Mouse (Mus musculus) lung, embryonic 14.5 days (tissue): Measurements from ENCODE around the gene Olfr1367. TPM values are rescaled to one million over a fixed set of nuclear protein-coding genes. Genes with fewer than 3 reads are reported as not detected.

Source experiments
- ATAC-seq: fragments of 200-750 bp; cut with Nextera tagmentation; 2 replicates; pipeline ENCODE4 v1.8.0; 2017; ENCODE audit warnings: mild to moderate bottlenecking, moderate TSS enrichment, moderate library complexity; ENCODE audit not compliant: insufficient read depth
- DNase-seq: peaks from one replicate; pipeline ENCODE4 v3.0.0-alpha.2; 2015
- H3K27ac ChIP-seq: fragments of 300-500 bp; sonication (generic); 2 replicates; pipeline ENCODE4 v1.5.1; 2014; ENCODE audit warnings: low read depth, mild to moderate bottlenecking, moderate library complexity
- H3K27me3 ChIP-seq: fragments of 300-500 bp; sonication (generic); 2 replicates; pipeline ENCODE4 v1.6.1; 2014; ENCODE audit warnings: low read length, control low read depth; ENCODE audit not compliant: insufficient read depth
- H3K36me3 ChIP-seq: fragments of 300-500 bp; sonication (generic); 2 replicates; pipeline ENCODE4 v1.6.1; 2014; ENCODE audit warnings: control low read depth; ENCODE audit not compliant: insufficient read depth
- H3K4me1 ChIP-seq: fragments of 300-500 bp; sonication (generic); 2 replicates; pipeline ENCODE4 v1.6.1; 2014; ENCODE audit warnings: antibody characterized with exemption, control low read depth; ENCODE audit not compliant: insufficient read depth
- H3K4me2 ChIP-seq: fragments of 300-500 bp; sonication (generic); 2 replicates; pipeline ENCODE4 v1.6.1; 2014; ENCODE audit warnings: mild to moderate bottlenecking
- H3K4me3 ChIP-seq: fragments of 300-500 bp; sonication (generic); 2 replicates; pipeline ENCODE4 v1.5.1; 2014; ENCODE audit warnings: low read depth, low read length
- H3K9ac ChIP-seq: fragments of 300-500 bp; sonication (generic); 2 replicates; pipeline ENCODE4 v1.6.1; 2014
- H3K9me3 ChIP-seq: fragments of 300-500 bp; sonication (generic); 2 replicates; pipeline ENCODE4 v1.6.1; 2016; ENCODE audit warnings: low read depth, low read length, control low read depth
- CTCF ChIP-seq: IDR thresholded peaks from 2 replicates; pipeline ENCODE4 v1.5.1; 2016; ENCODE audit warnings: antibody characterized with exemption, low read depth
- WGBS: fragments of 180-500 bp; shearing (Covaris S2); extraction: QIAGEN DNeasy Blood & Tissue Kit; methylation state at CpG from one replicate; pipeline ENCODE4 v1.1.7; 2014; 5-methylcytosine and 5-hydroxymethylcytosine counted together
- polyA plus RNA-seq: library from polyadenylated mRNA; unstranded; fragments of >200 nt; fragmentation: Nextera tagmentation; extraction: Ambion mirVana; gene quantifications from 2 replicates; pipeline ENCODE4 v1.2.1, GENCODE M21; 2014

The Olfr1367 gene
- polyA plus RNA-seq, 1 experiment from 2014 or later, result not detected

DNA sequence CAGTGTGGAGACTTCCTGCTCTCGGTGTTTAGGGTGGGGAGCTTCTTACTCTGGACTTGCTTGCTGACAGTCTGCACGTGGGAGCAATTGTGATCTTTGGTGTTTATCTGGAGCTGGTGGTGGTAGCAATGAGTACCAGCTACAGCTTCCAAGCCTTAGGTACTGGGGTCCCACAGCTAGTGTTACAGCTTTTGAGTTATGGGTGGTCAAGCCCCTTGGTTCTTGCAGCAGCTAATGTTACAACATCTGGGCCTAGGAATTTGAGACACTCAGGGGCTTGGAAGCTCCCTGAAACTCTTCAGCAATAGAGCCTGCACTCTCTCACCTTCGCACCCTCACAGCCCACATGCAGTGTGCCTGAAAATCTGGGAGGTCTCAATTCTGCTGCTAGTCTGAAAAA lies 26.4 kb upstream of the Olfr1367 start:
- Histone ChIP-seq H3K4me2 (no peak overlapping the region), H3K9me3 (no peaks in the 10 kb centered on the region), H3K4me1 (0 out of 2 replicates have a peak, but pooled peaks cover 3% of the 10 kb centered on the region), H3K27ac (no peak overlapping the region), H3K4me3 (no peak overlapping the region), H3K27me3 (no peaks in the 10 kb centered on the region), H3K9ac (no peak overlapping the region), H3K36me3 (no peaks in the 10 kb centered on the region)
- 60% methylated on average over 3 of the region's 3 CpGs for WGBS
- ATAC-seq, result no peak
- no peak for DNase-seq
- TF ChIP-seq CTCF, result no peak

DNA sequence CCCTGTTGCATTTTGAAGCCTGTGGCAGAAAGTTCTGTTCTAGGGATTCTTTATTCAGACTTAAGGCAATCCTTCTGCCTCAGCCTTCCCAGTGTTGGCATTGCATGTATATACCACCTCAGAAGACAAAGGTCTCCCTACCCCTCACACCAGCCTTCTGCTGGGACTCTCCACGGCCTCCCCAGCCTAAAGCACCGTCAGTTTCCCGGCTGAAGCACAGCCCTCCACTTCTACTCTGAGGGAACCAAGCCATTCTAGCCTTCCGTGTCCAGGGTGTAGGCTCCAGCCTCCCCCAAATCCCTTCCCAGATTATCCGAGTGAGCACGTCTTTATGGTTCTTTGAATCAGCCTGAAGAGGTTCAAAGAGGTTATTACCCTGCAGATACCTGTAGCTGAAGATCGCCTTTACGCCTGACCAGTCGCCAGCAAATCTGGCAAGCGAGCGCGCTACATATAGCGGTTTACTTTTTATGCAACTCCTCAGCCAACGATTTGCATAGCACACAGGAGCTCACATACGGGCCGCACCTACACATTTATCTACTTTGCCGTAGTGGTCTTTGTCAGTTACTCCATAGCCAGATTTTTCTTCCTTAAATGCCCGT lies 24.7 kb upstream of the Olfr1367 start:
- H3K27me3 ChIP-seq, result no peaks in the 10 kb centered on the region
- no peaks in the 10 kb centered on the region for H3K36me3 ChIP-seq
- no peaks in the 10 kb centered on the region for H3K9me3 ChIP-seq
- WGBS, result 3% methylated on average over 18 of the region's 18 CpGs
- peak overlapping the region; percentile 31 for H3K4me3 ChIP-seq
- H3K9ac ChIP-seq, result peak overlapping the region; percentile 16; the same call in 1 of the 2 replicates
- peak; percentile 38 for DNase-seq
- no peak for TF ChIP-seq CTCF
- 0 out of 2 replicates have a peak, but pooled peaks cover 3% of the 10 kb centered on the region for H3K4me1 ChIP-seq
- ATAC-seq, result 0 out of 2 replicates have a peak, but pooled peaks have one; percentile 23
- H3K27ac ChIP-seq, result no peak overlapping the region
- peak overlapping the region; percentile 60 for H3K4me2 ChIP-seq

GRCm38 (mm10) chr13:21322509-21323375 lies 24.0 kb upstream of the Olfr1367 start:
- peak; percentile 79 for DNase-seq
- Histone ChIP-seq H3K9me3 (no peaks in the 10 kb centered on the region), H3K4me2 (peak overlapping the region; percentile 60), H3K9ac (no peak overlapping the region), H3K4me3 (peak overlapping the region; percentile 31), H3K36me3 (no peaks in the 10 kb centered on the region), H3K4me1 (0 out of 2 replicates have a peak, but pooled peaks cover 3% of the 10 kb centered on the region), H3K27ac (no peak overlapping the region), H3K27me3 (no peaks in the 10 kb centered on the region)
- TF ChIP-seq CTCF, result no peak
- WGBS, result 14% methylated on average over 18 of the region's 18 CpGs
- no peak for ATAC-seq

DNA sequence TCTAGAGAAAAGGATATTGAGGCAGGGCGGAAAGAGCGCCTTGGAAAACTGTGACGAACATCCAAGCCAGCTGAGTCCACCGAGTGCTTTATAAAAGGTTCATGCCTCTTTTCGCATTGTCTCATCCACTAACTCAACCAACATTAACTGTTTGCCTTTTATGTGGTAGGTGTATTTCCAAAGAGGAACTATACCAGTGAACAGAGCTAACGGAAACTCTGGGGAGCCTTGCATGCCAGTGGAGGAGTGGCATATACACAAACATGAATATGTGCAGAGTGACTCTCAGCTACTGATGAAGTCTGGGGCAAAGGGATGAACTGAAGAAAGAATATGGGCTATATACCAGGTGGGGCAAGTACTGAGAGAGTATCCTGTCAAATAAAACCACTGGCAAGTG lies 23.3 kb upstream of the Olfr1367 start:
- H3K27me3 ChIP-seq, result 0 out of 2 replicates have a peak, but pooled peaks cover 4% of the 10 kb centered on the region
- H3K4me3 ChIP-seq, result peak overlapping the region; percentile 31; the same call in 1 of the 2 replicates
- 0 out of 2 replicates have a peak, but pooled peaks cover 3% of the 10 kb centered on the region for H3K4me1 ChIP-seq
- H3K9ac ChIP-seq, result no peak overlapping the region
- ATAC-seq (no peak), DNase-seq (no peak)
- peak overlapping the region; percentile 60 for H3K4me2 ChIP-seq
- TF ChIP-seq CTCF, result no peak
- WGBS, result 52% methylated on average over 6 of the region's 6 CpGs
- no peaks in the 10 kb centered on the region for H3K9me3 ChIP-seq
- H3K36me3 ChIP-seq, result no peaks in the 10 kb centered on the region
- H3K27ac ChIP-seq, result no peak overlapping the region

DNA sequence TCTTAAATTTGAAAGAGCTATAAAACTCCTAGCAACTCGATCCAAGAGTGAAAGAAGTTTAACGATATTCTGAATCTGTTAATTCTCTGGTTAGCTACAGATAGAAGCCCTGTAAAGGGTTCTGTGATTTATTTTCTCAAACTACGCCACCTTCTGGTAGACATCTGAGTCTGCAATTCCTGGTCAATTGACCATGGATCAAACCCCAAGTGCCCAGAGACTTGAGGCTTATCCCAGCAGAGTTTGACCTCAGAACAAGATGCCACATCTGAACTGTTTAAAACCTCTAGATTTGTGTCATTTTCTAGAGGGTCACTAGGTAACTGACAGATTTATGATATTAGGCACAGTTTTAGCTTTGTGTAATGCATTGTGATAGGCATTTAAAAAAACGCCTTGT lies 20.5 kb upstream of the Olfr1367 start:
- H3K4me1 ChIP-seq, result 0 out of 2 replicates have a peak, but pooled peaks cover 3% of the 10 kb centered on the region
- ATAC-seq (peak; percentile 50; the same call in 1 of the 2 replicates), DNase-seq (peak; percentile 71)
- peak overlapping the region; percentile 37 for H3K4me3 ChIP-seq
- peak overlapping the region; percentile 60 for H3K4me2 ChIP-seq
- H3K9ac ChIP-seq, result no peak overlapping the region
- 6% methylated on average over 4 of the region's 4 CpGs for WGBS
- 0 out of 2 replicates have a peak, but pooled peaks cover 4% of the 10 kb centered on the region for H3K27me3 ChIP-seq
- H3K9me3 ChIP-seq, result no peaks in the 10 kb centered on the region
- no peak overlapping the region for H3K27ac ChIP-seq
- no peaks in the 10 kb centered on the region for H3K36me3 ChIP-seq
- peak; percentile 58 for TF ChIP-seq CTCF

DNA sequence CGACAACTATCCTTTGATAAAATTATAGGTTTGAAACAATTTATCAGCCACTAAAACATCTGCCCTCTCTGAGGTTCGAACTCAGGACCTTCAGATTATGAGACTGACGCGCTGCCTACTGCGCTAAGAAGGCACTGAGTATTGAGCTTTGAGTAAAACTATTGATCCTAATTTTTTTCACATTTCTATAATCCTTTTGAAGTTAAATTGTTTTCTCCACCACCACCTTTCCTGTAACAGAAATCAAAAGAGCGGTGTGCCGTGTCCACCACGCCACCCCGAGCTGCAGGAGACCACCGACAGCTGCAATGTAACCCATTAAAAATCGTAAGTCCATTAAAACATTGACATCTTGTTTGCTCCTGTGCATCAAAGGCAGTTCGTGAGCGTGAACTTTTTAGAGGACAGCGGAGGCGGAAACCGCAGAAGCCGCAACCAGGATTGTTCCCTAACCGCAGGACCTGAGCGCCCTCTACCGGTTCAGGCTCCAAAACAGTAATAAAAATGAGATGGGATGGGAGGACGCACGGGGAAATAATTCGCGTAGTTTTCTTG lies 20.0 kb upstream of the Olfr1367 start:
- ATAC-seq (peak; percentile 77), DNase-seq (peak; percentile 97)
- Histone ChIP-seq H3K27me3 (0 out of 2 replicates have a peak, but pooled peaks cover 4% of the 10 kb centered on the region), H3K36me3 (no peaks in the 10 kb centered on the region), H3K9ac (peak overlapping the region; percentile 27; the same call in 1 of the 2 replicates), H3K4me3 (peak overlapping the region; percentile 37), H3K27ac (no peak overlapping the region), H3K4me1 (0 out of 2 replicates have a peak, but pooled peaks cover 3% of the 10 kb centered on the region), H3K9me3 (no peaks in the 10 kb centered on the region), H3K4me2 (peak overlapping the region; percentile 60)
- WGBS, result under 1% methylated on average over 24 of the region's 24 CpGs
- peak; percentile 88 for TF ChIP-seq CTCF
